Comparison of ENCODE assay signal across 11 mouse cellular contexts in genomic region chr4:154880730-154881129, GRCm38 (mm10). TPM values are rescaled to one million over a fixed set of nuclear protein-coding genes. Genes with fewer than 3 reads are reported as not detected.
A peak's percentile ranks its signal among the peaks of the same experiment; 100 is the strongest.
DNase-seq lines count a peak whose midpoint lies in the region; ATAC-seq and TF ChIP-seq lines count a peak whose summit lies in the region.
"Had no signal": no experiment of that assay in that cellular context is flagged by ENCODE, and none has a peak within 500 bp of the region (broad histone marks: within the 10 kb centered on the region; RNA-seq: fewer than 3 reads in every experiment).

No protein-coding gene starts in this region.

- no peak for ATAC-seq in lung, embryonic 14.5 days (ENCODE audit: insufficient read depth)
- peak; percentile 47; the same call in 1 of the 2 replicates for ATAC-seq in heart, embryonic 13.5 days (ENCODE audit: extremely low read depth, insufficient number of reproducible peaks, low FRiP score, low TSS enrichment)
- peak; percentile 87 for ATAC-seq in liver, embryonic 15.5 days (ENCODE audit: insufficient read depth)
- no peak for ATAC-seq in forebrain, embryonic 16.5 days
- ATAC-seq: intestine, embryonic 15.5 days had no signal

- WGBS in lung, embryonic 14.5 days = 53% methylated on average over 6 of the region's 6 CpGs
- 32% methylated on average over 6 of the region's 6 CpGs for WGBS in heart, embryonic 13.5 days
- 24% methylated on average over 6 of the region's 6 CpGs for WGBS in liver, embryonic 15.5 days (ENCODE audit: insufficient replicate concordance)
- WGBS in forebrain, embryonic 16.5 days = 82% methylated on average over 6 of the region's 6 CpGs

- H3K27me3 ChIP-seq in lung, embryonic 14.5 days (ENCODE audit: insufficient read depth, low read length) = no peaks in the 10 kb centered on the region
- peaks cover 24% of the 10 kb centered on the region for H3K27me3 ChIP-seq in heart, embryonic 13.5 days (replicated peaks)
- H3K27me3 ChIP-seq in liver, embryonic 15.5 days = peaks cover 43% of the 10 kb centered on the region
- H3K27me3 ChIP-seq in forebrain, embryonic 16.5 days (replicated peaks; ENCODE audit: control insufficient read depth, insufficient read depth, low read length) = no peaks in the 10 kb centered on the region; the same call in 1 of the 2 replicates

- H3K9me3 ChIP-seq in lung, embryonic 14.5 days (ENCODE audit: low read depth, low read length) = no peaks in the 10 kb centered on the region
- no peaks in the 10 kb centered on the region for H3K9me3 ChIP-seq in heart, embryonic 13.5 days
- no peaks in the 10 kb centered on the region for H3K9me3 ChIP-seq in liver, embryonic 15.5 days (replicated peaks)
- H3K9me3 ChIP-seq in forebrain, embryonic 16.5 days (ENCODE audit: control insufficient read depth, low read length) = no peaks in the 10 kb centered on the region
- H3K9me3 ChIP-seq: intestine, embryonic 15.5 days had no signal

- no peaks in the 10 kb centered on the region; the same call in 1 of the 2 replicates for H3K4me1 ChIP-seq in lung, embryonic 14.5 days (ENCODE audit: insufficient read depth)
- peaks cover 37% of the 10 kb centered on the region for H3K4me1 ChIP-seq in heart, embryonic 13.5 days
- H3K4me1 ChIP-seq in liver, embryonic 15.5 days (replicated peaks) = peaks cover 52% of the 10 kb centered on the region
- peaks cover 5% of the 10 kb centered on the region; the same call in 1 of the 2 replicates for H3K4me1 ChIP-seq in forebrain, embryonic 16.5 days (replicated peaks; ENCODE audit: control insufficient read depth, insufficient read depth, low read length)

- 0 out of 2 replicates have a peak overlapping the region, but pooled peaks have one; percentile 50 for H3K27ac ChIP-seq in lung, embryonic 14.5 days (ENCODE audit: low read depth)
- H3K27ac ChIP-seq in heart, embryonic 13.5 days (replicated peaks) = peak overlapping the region; percentile 78
- H3K27ac ChIP-seq in liver, embryonic 15.5 days (replicated peaks) = peak overlapping the region; percentile 95
- H3K27ac ChIP-seq in forebrain, embryonic 16.5 days (ENCODE audit: low read length) = no peak overlapping the region
- H3K27ac ChIP-seq: gastrocnemius, adult 2 months; intestine, embryonic 15.5 days had no signal

- no peak for TF ChIP-seq CTCF in lung, embryonic 14.5 days (IDR thresholded peaks at IDR 0.05; ENCODE audit: low read depth)

- H3K36me3 ChIP-seq in lung, embryonic 14.5 days (ENCODE audit: insufficient read depth) = no peaks in the 10 kb centered on the region
- H3K36me3 ChIP-seq in heart, embryonic 13.5 days = no peaks in the 10 kb centered on the region
- no peaks in the 10 kb centered on the region for H3K36me3 ChIP-seq in liver, embryonic 15.5 days (replicated peaks)
- H3K36me3 ChIP-seq in forebrain, embryonic 16.5 days (ENCODE audit: control insufficient read depth, insufficient read depth) = no peaks in the 10 kb centered on the region
- H3K36me3 ChIP-seq: intestine, embryonic 15.5 days had no signal

- H3K4me2 ChIP-seq in lung, embryonic 14.5 days = no peak overlapping the region
- peak overlapping the region; percentile 37 for H3K4me2 ChIP-seq in heart, embryonic 13.5 days
- H3K4me2 ChIP-seq in liver, embryonic 15.5 days = peak overlapping the region; percentile 57
- H3K4me2 ChIP-seq in forebrain, embryonic 16.5 days (ENCODE audit: low read length) = no peak overlapping the region
- H3K4me2 ChIP-seq: intestine, embryonic 15.5 days had no signal

- H3K4me3 ChIP-seq in lung, embryonic 14.5 days (ENCODE audit: low read depth, low read length) = no peak overlapping the region
- H3K4me3 ChIP-seq in heart, embryonic 13.5 days = no peak overlapping the region
- H3K4me3 ChIP-seq in liver, embryonic 15.5 days (replicated peaks) = peak overlapping the region; percentile 28
- H3K4me3 ChIP-seq in forebrain, embryonic 16.5 days (replicated peaks; ENCODE audit: low read length) = no peak overlapping the region
- H3K4me3 ChIP-seq: gastrocnemius, adult 2 months; intestine, embryonic 15.5 days had no signal

- H3K9ac ChIP-seq in lung, embryonic 14.5 days = no peak overlapping the region
- peak overlapping the region; percentile 53 for H3K9ac ChIP-seq in heart, embryonic 13.5 days
- H3K9ac ChIP-seq in liver, embryonic 15.5 days = peak overlapping the region; percentile 63
- no peak overlapping the region for H3K9ac ChIP-seq in forebrain, embryonic 16.5 days (replicated peaks; ENCODE audit: low read depth, low read length)
- H3K9ac ChIP-seq: intestine, embryonic 15.5 days had no signal

- DNase-seq in lung, embryonic 14.5 days = peak; percentile 6
- DNase-seq in lung, postnatal 14 days = no peak
- peak; percentile 30 for DNase-seq in c-Kit-positive CD71-negative TER-119-negative erythroid progenitor cells, embryonic 14.5 days (ENCODE audit: low read depth)
- DNase-seq in kidney, adult 8-10 months = no peak
- DNase-seq in thymus, adult 18-20 months = no peak
- DNase-seq: cerebellum, adult 18-20 months; gastrocnemius, adult 2 months had no signal

RNA-seq across cellular contexts. Expression of gene Mmel1, which starts 11.3 kb away (rescaled TPM):
- 0.13 and 0.19 TPM in 2 replicates for polyA plus RNA-seq in lung, embryonic 14.5 days (2014; fragmentation: Nextera tagmentation; extraction: Ambion mirVana)
- polyA plus RNA-seq in heart, embryonic 13.5 days (2015; fragmentation: Nextera tagmentation; extraction: Ambion mirVana) = 0.51 and 0.64 TPM in 2 replicates
- 2.3 and 3.1 TPM in 2 replicates for polyA plus RNA-seq in liver, embryonic 15.5 days (2015; fragmentation: Nextera tagmentation; extraction: Ambion mirVana)
- polyA plus RNA-seq in forebrain, embryonic 16.5 days (2015; fragmentation: Nextera tagmentation; extraction: Ambion mirVana) = 0.11 and 0.21 TPM in 2 replicates

RNA-seq across cellular contexts. Expression of gene Fam213b, which starts 18.2 kb away (rescaled TPM):
- 37.4 and 39.9 TPM in 2 replicates for polyA plus RNA-seq in lung, embryonic 14.5 days (2014; fragmentation: Nextera tagmentation; extraction: Ambion mirVana)
- polyA plus RNA-seq in heart, embryonic 13.5 days (2015; fragmentation: Nextera tagmentation; extraction: Ambion mirVana) = 42.5 and 48.8 TPM in 2 replicates
- polyA plus RNA-seq in liver, embryonic 15.5 days (2015; fragmentation: Nextera tagmentation; extraction: Ambion mirVana) = 8.1 and 9.0 TPM in 2 replicates
- polyA plus RNA-seq in forebrain, embryonic 16.5 days (2015; fragmentation: Nextera tagmentation; extraction: Ambion mirVana) = 32.4 and 42.0 TPM in 2 replicates

RNA-seq across cellular contexts. Expression of gene Ttc34, which starts 43.5 kb away (rescaled TPM):
- 0.12 and 0.30 TPM in 2 replicates for polyA plus RNA-seq in lung, embryonic 14.5 days (2014; fragmentation: Nextera tagmentation; extraction: Ambion mirVana)
- polyA plus RNA-seq in heart, embryonic 13.5 days (2015; fragmentation: Nextera tagmentation; extraction: Ambion mirVana) = 0.57 TPM in 2 replicates
- polyA plus RNA-seq in liver, embryonic 15.5 days (2015; fragmentation: Nextera tagmentation; extraction: Ambion mirVana) = not detected in 2 replicates
- polyA plus RNA-seq in forebrain, embryonic 16.5 days (2015; fragmentation: Nextera tagmentation; extraction: Ambion mirVana) = 1.7 and 2.1 TPM in 2 replicates
- polyA plus RNA-seq: intestine, embryonic 15.5 days had no signal

RNA-seq across cellular contexts. Expression of gene Tnfrsf14, which starts 47.6 kb away (rescaled TPM):
- polyA plus RNA-seq in lung, embryonic 14.5 days (2014; fragmentation: Nextera tagmentation; extraction: Ambion mirVana) = 0.78 and 0.85 TPM in 2 replicates
- 2.1 and 2.6 TPM in 2 replicates for polyA plus RNA-seq in heart, embryonic 13.5 days (2015; fragmentation: Nextera tagmentation; extraction: Ambion mirVana)
- polyA plus RNA-seq in liver, embryonic 15.5 days (2015; fragmentation: Nextera tagmentation; extraction: Ambion mirVana) = 56.7 and 64.6 TPM in 2 replicates
- polyA plus RNA-seq in forebrain, embryonic 16.5 days (2015; fragmentation: Nextera tagmentation; extraction: Ambion mirVana) = 0.27 TPM in 1 of 2 replicates, not detected in the other

Comparison
In these comparisons a context has a peak if more than half of its experiments do, and no peak if none do; other contexts are left out.
1. DNase-seq: peak in lung, embryonic 14.5 days (single experiment) and c-Kit-positive CD71-negative TER-119-negative erythroid progenitor cells, embryonic 14.5 days (single experiment); none in lung, postnatal 14 days (single experiment), kidney, adult 8-10 months (0 of 2) and thymus, adult 18-20 months (0 of 2).
2. ATAC-seq: peak in heart, embryonic 13.5 days (single experiment) and liver, embryonic 15.5 days (single experiment); none in lung, embryonic 14.5 days (single experiment) and forebrain, embryonic 16.5 days (single experiment).
3. H3K4me2 ChIP-seq: peak in heart, embryonic 13.5 days (single experiment) and liver, embryonic 15.5 days (single experiment); none in lung, embryonic 14.5 days (single experiment) and forebrain, embryonic 16.5 days (single experiment).
4. H3K9ac ChIP-seq: peak in heart, embryonic 13.5 days (single experiment) and liver, embryonic 15.5 days (single experiment); none in lung, embryonic 14.5 days (single experiment) and forebrain, embryonic 16.5 days (single experiment).